Mouse (Mus musculus): ENCODE measurements around the gene Lztfl1.
"Not testable (repeated sequence)": the region's sequence is repeated elsewhere in the genome, so short reads cannot be mapped to it uniquely, and the experiment has no call there.

Gene Lztfl1

GRCm38 (mm10) chr9:123679198-123679597, 38.3 kb downstream of the Lztfl1 start:
- no peak for DNase-seq (ENCODE audit: low read depth, low spot score)

GRCm38 (mm10) chr9:123678327-123679105, 39.0 kb downstream of the Lztfl1 start, which contains the start of the genes Ccr9 and Slc6a20a:
TSS of gene Ccr9 (plus strand) at chr9:123678439.
TSS of gene Slc6a20a (minus strand) at chr9:123678885.
- no peak for DNase-seq (ENCODE audit: low read depth, low spot score)

- no peak for DNase-seq (ENCODE audit: low read depth, low spot score)
Observed at GRCm38 (mm10) chr9:123665645-123666044, 51.9 kb downstream of the Lztfl1 start.

GRCm38 (mm10) chr9:123659986-123660676, 57.4 kb downstream of the Lztfl1 start:
- not testable (repeated sequence) for DNase-seq (ENCODE audit: low read depth, low spot score)

- no peak for DNase-seq (ENCODE audit: low read depth, low spot score)
Observed at GRCm38 (mm10) chr9:123658981-123659380, 58.5 kb downstream of the Lztfl1 start.

- DNase-seq (ENCODE audit: low read depth, low spot score) = no peak
Observed at GRCm38 (mm10) chr9:123657457-123657856, 60.0 kb downstream of the Lztfl1 start.

- DNase-seq (ENCODE audit: low read depth, low spot score) = no peak
Observed at GRCm38 (mm10) chr9:123651369-123651768, 66.1 kb downstream of the Lztfl1 start.

GRCm38 (mm10) chr9:123649785-123650511, 67.5 kb downstream of the Lztfl1 start:
- DNase-seq (ENCODE audit: low read depth, low spot score) = no peak

All from retina, adult 2 months (tissue).